Mouse (Mus musculus) limb, embryonic 12.5 days (tissue): ENCODE measurements around the gene Rad51. TPM values are rescaled to one million over a fixed set of nuclear protein-coding genes. Genes with fewer than 3 reads are reported as not detected.

Experiments used
- ATAC-seq: fragments of 200-750 bp; cut with Nextera tagmentation; 2 replicates; pipeline ENCODE4 v1.8.0; 2017; ENCODE audit warnings: low read depth, moderate TSS enrichment; ENCODE audit not compliant: insufficient number of reproducible peaks, insufficient read depth, low FRiP score, low TSS enrichment
- H3K27ac ChIP-seq: fragments of 300-500 bp; sonication (generic); 2 replicates; pipeline ENCODE4 v1.5.1; 2016; ENCODE audit warnings: mild to moderate bottlenecking, moderate library complexity
- H3K27me3 ChIP-seq: fragments of 300-500 bp; sonication (generic); 2 replicates; pipeline ENCODE4 v1.6.1; 2016; ENCODE audit warnings: mild to moderate bottlenecking, moderate library complexity
- H3K36me3 ChIP-seq: fragments of 300-500 bp; sonication (generic); 2 replicates; pipeline ENCODE4 v1.6.1; 2016; ENCODE audit warnings: mild to moderate bottlenecking, moderate library complexity
- H3K4me1 ChIP-seq: fragments of 300-500 bp; sonication (generic); replicated peaks from 2 replicates; pipeline ENCODE4 v1.6.1; 2016
- H3K4me2 ChIP-seq: fragments of 300-500 bp; sonication (generic); 2 replicates; pipeline ENCODE4 v1.6.1; 2016; ENCODE audit warnings: mild to moderate bottlenecking, moderate library complexity
- H3K4me3 ChIP-seq: fragments of 300-500 bp; sonication (generic); replicated peaks from 2 replicates; pipeline ENCODE4 v1.5.1; 2016; ENCODE audit warnings: mild to moderate bottlenecking
- H3K9ac ChIP-seq: fragments of 300-500 bp; sonication (generic); replicated peaks from 2 replicates; pipeline ENCODE4 v1.6.1; 2016; ENCODE audit warnings: mild to moderate bottlenecking, moderate library complexity
- H3K9me3 ChIP-seq: fragments of 300-500 bp; sonication (generic); 2 replicates; pipeline ENCODE4 v1.6.1; 2016; ENCODE audit warnings: mild to moderate bottlenecking, moderate library complexity
- WGBS: fragments of 180-500 bp; shearing (Covaris S2); methylation state at CpG from one replicate; pipeline ENCODE4 v1.1.7; 2016; 5-methylcytosine and 5-hydroxymethylcytosine counted together
- polyA plus RNA-seq: library from polyadenylated mRNA; unstranded; fragments of >200 nt; fragmentation: Nextera tagmentation; extraction: Ambion mirVana; gene quantifications from 2 replicates; pipeline ENCODE4 v1.2.1, GENCODE M21; 2016

The Rad51 gene
- polyA plus RNA-seq, 1 experiment from 2014 or later: 64.0 TPM

DNA sequence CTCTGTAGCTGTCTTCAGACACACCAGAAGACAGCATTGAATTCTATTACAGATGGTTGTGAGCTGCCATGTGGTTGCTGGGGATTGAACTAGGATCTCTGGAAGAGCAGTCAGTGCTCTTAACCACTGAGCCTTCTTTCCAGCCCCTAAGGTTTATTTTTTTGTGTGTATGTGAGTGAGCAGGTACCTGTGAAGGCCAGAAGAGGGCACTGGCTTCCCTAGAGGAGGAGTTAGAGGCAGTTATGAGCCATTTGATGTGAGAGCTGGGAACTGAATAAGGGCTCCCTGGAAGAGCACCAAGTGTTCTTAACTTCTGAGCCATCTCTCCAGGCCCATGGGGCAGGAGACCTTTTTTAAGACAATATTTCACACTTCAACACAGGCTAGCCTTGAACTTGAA, 52.8 kb downstream of the Rad51 start:
- Histone ChIP-seq H3K4me3 (no peak overlapping the region), H3K27me3 (peaks cover 57% of the 10 kb centered on the region), H3K9ac (no peak overlapping the region), H3K27ac (no peak overlapping the region), H3K36me3 (no peaks in the 10 kb centered on the region), H3K4me2 (no peak overlapping the region), H3K4me1 (peaks cover 17% of the 10 kb centered on the region), H3K9me3 (no peaks in the 10 kb centered on the region)
- ATAC-seq: no peak

DNA sequence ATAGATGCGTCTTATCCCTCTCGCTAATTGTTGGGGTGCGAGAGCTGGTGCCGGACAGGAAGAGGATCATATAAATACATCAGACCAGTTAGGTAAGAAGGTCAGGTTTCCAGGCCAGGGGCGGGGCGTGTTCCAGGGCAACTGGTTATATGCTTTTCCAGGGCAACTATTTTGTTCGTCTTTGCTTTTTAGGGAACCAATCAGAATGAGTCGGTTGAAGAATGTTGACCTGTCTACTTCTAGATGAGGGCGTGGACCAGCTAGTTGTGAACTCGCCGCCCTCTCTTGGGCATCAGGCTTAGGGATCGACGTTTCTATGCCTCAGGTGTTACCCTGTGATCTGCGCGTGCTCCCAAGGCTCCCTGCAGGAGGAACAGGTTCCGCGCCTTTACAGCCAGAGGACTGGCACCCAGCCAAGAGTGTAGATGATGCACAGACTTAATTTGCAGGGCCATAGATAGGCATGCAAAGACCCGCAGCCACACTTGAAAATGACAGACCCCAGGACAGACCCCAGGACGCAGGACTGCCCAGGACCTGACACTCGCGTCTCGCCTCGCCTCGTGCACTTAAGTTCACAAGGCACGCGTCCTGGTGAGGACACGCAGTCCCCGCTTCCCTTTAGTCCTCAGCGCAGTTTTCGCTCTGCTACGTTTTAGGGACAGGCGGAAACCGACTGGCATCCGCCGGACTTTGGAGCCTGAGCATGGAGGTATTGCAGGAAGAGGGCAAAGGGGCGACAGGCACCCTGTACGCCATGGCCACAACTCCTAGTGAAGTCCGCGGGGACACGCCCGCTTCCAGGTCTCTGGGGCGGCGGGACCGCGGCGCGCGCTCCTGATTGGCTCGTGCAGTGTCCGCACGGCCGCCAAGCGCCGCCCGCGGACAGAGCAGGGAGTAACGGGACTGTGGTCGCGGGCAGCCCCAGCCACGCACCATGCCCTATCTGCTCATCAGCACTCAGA, 54.6 kb downstream of the Rad51 start, which contains the start of gene Gchfr:
Gene Gchfr (plus strand): TSS at position 873 of the 965 bp plus-strand sequence.
- Histone ChIP-seq H3K4me1 (peaks cover 21% of the 10 kb centered on the region), H3K27me3 (peaks cover 57% of the 10 kb centered on the region), H3K4me3 (peak within 1 kb of the TSS; percentile 55), H3K9me3 (no peaks in the 10 kb centered on the region), H3K9ac (peak within 1 kb of the TSS; percentile 51), H3K4me2 (peak within 1 kb of the TSS; percentile 98), H3K27ac (no peak within 1 kb of the TSS), H3K36me3 (no peaks in the 10 kb centered on the region)
- WGBS: under 1% methylated on average over 60 of the region's 60 CpGs
- ATAC-seq: peak; percentile 67; the same call in 1 of the 2 replicates

DNA sequence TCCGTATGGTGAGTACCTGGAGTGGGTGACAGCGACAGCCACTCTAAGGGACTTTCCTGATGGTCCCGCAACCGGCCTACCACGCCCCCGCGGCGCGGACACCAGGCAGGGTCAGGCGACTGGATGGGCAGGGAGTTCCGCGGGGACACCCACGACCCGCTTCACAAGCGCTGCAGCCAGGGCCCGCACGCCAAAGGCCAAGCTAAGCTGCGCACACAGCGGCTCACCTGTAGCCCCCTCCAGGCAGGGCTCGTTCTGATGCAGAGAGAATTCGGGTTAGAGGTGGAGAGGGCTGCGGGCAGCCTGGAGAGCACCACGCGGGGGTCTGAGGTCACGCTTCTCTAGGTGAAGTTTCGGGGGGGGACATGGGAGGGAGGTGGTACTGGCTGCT, 55.3 kb downstream of the Rad51 start:
- Histone ChIP-seq H3K36me3 (peaks cover 3% of the 10 kb centered on the region; the same call in 1 of the 2 replicates), H3K4me3 (peak overlapping the region; percentile 55), H3K9ac (peak overlapping the region; percentile 51), H3K27ac (no peak overlapping the region), H3K4me1 (peaks cover 27% of the 10 kb centered on the region), H3K27me3 (peaks cover 57% of the 10 kb centered on the region), H3K4me2 (peak overlapping the region; percentile 98), H3K9me3 (no peaks in the 10 kb centered on the region)
- no peak; the same call in 1 of the 2 replicates for ATAC-seq
- WGBS: 3% methylated on average over 26 of the region's 26 CpGs

DNA sequence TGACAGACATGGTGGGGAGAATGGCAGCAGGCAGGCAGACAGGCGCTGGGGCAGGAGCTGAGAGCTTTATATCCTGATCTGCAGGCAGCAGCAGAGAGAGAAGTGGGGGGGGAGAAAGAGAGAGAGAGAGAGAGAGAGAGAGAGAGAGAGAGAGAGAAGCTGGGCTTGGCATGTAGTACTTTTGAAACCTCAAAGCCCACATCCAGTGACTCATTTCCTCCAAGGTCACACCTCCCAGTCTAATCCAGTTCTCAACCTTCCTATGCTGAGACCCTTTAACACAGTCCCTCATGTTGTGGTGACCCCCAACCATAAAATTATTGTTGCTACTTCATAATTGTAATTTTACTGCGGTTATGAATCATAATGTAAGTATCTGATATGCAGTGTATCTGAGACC, 57.7 kb downstream of the Rad51 start:
- WGBS: 87% methylated on average over 2 of the region's 2 CpGs
- peaks cover 48% of the 10 kb centered on the region for H3K4me1 ChIP-seq
- H3K27ac ChIP-seq: no peak overlapping the region
- no peak overlapping the region for H3K9ac ChIP-seq
- H3K27me3 ChIP-seq: peaks cover 43% of the 10 kb centered on the region
- H3K4me3 ChIP-seq: no peak overlapping the region
- no peak overlapping the region for H3K4me2 ChIP-seq
- no peak for ATAC-seq
- peaks cover 8% of the 10 kb centered on the region for H3K36me3 ChIP-seq
- H3K9me3 ChIP-seq: no peaks in the 10 kb centered on the region

DNA sequence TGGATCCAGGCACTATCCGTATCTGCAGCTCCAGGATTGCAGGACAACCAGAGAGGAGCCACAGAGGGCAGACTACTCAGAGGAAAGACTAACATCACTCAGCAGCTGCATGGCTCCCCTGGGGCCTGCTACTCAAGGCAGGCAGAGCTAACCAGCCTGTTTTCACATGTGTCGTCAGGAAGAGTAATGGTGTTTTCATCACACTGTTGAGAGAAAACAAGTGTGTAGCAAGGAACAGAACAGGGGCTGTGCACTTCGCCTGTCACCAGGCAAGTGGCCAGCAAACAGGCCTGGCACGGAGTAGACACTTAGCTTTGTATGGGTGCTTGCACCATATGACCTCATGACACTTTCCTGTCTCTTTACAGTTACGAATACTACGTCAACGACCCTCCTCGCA, 59.0 kb downstream of the Rad51 start:
- no peak overlapping the region for H3K4me2 ChIP-seq
- no peak overlapping the region for H3K9ac ChIP-seq
- 0 out of 2 replicates have a peak overlapping the region, but pooled peaks have one; percentile 50 for H3K27ac ChIP-seq
- peaks cover 47% of the 10 kb centered on the region for H3K4me1 ChIP-seq
- ATAC-seq: no peak
- peaks cover 15% of the 10 kb centered on the region for H3K36me3 ChIP-seq
- no peaks in the 10 kb centered on the region for H3K9me3 ChIP-seq
- H3K27me3 ChIP-seq: peaks cover 30% of the 10 kb centered on the region
- H3K4me3 ChIP-seq: no peak overlapping the region
- WGBS: 74% methylated on average over 8 of the region's 8 CpGs

DNA sequence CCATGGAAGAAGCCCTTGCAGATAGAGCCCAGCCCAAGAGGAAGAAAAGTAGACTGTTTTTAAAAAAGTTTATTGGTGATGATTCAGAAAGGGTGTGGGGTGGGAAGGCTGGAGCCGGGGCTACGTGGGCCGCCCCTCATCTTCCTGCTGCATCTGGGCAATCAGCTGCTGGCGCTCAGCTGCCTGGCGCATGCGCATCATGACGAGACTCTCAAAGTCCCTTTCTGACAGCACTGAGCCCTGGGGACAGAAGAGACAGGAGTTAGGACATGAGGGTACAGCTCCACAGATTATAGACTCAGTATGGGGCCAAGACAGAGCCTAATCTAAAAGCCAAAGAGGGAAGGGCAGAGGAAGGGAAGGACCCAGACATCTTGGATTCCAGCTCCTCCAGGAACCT, 59.9 kb downstream of the Rad51 start:
- no peak overlapping the region for H3K4me2 ChIP-seq
- H3K9ac ChIP-seq: peak overlapping the region; percentile 34
- no peak for ATAC-seq
- no peaks in the 10 kb centered on the region for H3K9me3 ChIP-seq
- peaks cover 22% of the 10 kb centered on the region for H3K36me3 ChIP-seq
- 91% methylated on average over 7 of the region's 7 CpGs for WGBS
- H3K27ac ChIP-seq: no peak overlapping the region
- H3K27me3 ChIP-seq: peaks cover 22% of the 10 kb centered on the region
- H3K4me1 ChIP-seq: peaks cover 39% of the 10 kb centered on the region
- no peak overlapping the region for H3K4me3 ChIP-seq

DNA sequence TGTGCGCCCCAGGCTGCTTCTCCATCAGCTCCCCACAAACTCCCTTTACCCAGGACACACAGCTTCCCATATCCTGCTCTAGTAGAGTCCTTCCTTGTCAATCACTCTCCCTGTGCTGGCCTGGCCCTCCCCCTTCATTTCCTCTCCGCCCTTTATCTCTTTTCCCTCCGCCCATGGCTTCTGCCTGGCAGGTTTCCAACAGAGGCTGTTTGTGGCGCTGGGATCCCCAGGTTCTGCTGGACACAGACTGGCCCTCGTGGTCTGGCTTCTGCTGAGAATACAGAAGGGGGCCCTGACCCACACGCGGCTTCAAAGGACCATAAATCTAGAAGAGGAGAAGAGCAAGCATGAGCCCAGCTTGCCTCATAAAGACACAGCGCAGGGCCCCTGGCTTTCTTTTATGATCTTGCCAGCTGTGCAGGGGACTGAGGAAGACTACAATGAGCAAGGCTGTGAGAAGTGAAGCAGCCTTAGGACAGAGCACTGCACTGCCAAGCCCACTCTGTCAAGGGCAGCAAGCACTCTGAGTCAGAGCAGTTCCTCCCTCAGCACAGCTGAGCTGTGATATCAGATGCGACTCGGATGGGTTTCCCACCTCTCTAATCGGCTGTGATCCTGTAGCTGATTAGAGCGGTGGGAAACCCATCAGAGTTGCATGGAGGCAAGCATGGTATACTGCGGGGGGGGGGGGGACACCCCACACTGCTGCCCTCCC, 60.4 kb downstream of the Rad51 start:
- Histone ChIP-seq H3K4me3 (no peak overlapping the region), H3K9ac (peak overlapping the region; percentile 34), H3K27ac (no peak overlapping the region), H3K36me3 (peaks cover 28% of the 10 kb centered on the region), H3K4me2 (no peak overlapping the region), H3K4me1 (peaks cover 33% of the 10 kb centered on the region), H3K9me3 (no peaks in the 10 kb centered on the region), H3K27me3 (peaks cover 16% of the 10 kb centered on the region)
- 13% methylated on average over 13 of the region's 13 CpGs for WGBS
- ATAC-seq: peak; percentile 23; the same call in 1 of the 2 replicates

DNA sequence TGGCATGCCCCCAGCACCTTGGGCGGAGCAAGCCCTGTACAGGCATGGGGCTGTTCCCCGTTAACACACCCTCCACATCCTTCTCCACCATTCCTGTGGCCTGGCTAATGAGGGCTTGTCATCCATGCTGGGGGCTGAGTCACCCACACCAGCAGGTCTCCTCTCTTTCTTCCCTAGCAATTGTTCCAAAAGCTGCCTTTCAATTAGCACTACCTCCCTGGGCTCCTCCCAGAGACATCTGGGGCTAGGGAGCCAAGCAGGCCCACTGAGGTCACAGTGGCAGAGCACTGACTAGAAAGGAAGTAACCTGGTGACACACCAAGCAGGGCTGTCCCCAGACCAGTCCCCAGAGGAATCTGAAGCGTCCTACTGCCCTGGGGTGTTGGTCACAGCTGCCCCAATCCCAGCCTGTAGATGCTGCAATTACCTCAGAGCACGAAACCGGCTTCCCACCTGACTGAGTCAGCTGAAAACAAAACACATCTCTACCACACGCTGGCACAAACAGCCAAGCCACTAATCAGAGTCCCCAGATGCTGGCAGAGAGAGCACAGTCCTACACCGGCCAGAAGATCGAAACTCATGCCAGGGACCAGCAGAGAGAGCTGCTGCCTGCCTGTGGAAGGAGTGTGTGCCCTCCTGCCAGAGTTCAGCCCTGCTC, 61.5 kb downstream of the Rad51 start, which contains the start of gene Gm14137:
Gene Gm14137 (plus strand): TSS at position 519 of the 661 bp plus-strand sequence.
- WGBS: 37% methylated on average over 8 of the region's 8 CpGs
- Histone ChIP-seq H3K27me3 (peaks cover 8% of the 10 kb centered on the region; the same call in 1 of the 2 replicates), H3K9me3 (no peaks in the 10 kb centered on the region), H3K4me3 (no peak within 1 kb of the TSS), H3K4me2 (no peak within 1 kb of the TSS), H3K9ac (peak within 1 kb of the TSS; percentile 34), H3K4me1 (peaks cover 31% of the 10 kb centered on the region), H3K36me3 (peaks cover 37% of the 10 kb centered on the region), H3K27ac (no peak within 1 kb of the TSS)
- no peak for ATAC-seq

DNA sequence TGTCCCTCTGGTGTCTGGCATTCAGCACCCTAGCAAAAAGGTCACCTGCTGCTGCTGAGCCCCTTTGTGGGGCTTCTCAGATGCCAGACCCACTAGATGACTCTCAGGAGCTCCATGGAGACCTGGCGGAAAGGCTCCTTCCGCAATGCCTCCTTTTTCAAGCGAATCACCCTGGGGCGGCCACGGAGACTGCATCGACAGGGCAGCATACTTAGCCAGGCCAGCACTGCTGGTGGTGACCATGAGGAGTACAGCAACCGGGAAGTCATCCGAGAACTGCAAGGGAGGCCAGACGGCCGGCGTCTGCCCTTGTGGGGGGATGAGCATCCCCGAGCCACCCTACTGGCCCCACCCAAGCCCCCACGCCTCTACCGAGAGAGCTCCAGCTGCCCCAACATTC, 62.3 kb downstream of the Rad51 start:
- Histone ChIP-seq H3K27ac (no peak overlapping the region), H3K9ac (no peak overlapping the region)

DNA sequence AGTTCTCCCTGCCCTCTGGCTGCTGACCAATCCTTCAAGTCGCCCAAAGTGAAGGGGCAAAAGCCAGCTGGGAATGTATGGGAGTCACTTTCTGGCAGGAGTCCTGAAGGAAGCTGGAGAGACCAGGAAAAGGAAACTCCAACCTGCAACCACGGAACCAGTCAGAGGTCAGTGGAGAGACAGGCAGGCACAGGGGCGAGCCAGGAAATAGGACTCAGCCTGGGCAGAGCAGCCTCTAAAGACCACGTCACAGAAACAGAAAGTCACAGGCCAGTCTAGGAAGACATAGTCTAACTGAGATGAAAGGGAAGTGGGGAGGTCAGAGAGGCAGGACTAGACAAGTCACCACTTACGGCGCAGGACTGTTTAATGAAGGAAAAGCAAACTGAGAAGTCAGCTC, 63.0 kb downstream of the Rad51 start:
- Histone ChIP-seq H3K4me1 (peaks cover 31% of the 10 kb centered on the region), H3K9me3 (no peaks in the 10 kb centered on the region), H3K4me3 (no peak overlapping the region), H3K9ac (no peak overlapping the region), H3K27ac (no peak overlapping the region), H3K27me3 (no peaks in the 10 kb centered on the region), H3K36me3 (peaks cover 52% of the 10 kb centered on the region), H3K4me2 (no peak overlapping the region)
- no peak for ATAC-seq
- WGBS: 64% methylated on average over 6 of the region's 6 CpGs

More for the DNA sequence above, 62.3 kb downstream of the Rad51 start:
- WGBS: 70% methylated on average over 14 of the region's 14 CpGs
- H3K4me3 ChIP-seq: no peak overlapping the region
- H3K4me2 ChIP-seq: no peak overlapping the region
- no peak for ATAC-seq
- peaks cover 45% of the 10 kb centered on the region for H3K36me3 ChIP-seq
- 0 out of 2 replicates have a peak, but pooled peaks cover 1% of the 10 kb centered on the region for H3K27me3 ChIP-seq
- peaks cover 31% of the 10 kb centered on the region for H3K4me1 ChIP-seq
- no peaks in the 10 kb centered on the region for H3K9me3 ChIP-seq

DNA sequence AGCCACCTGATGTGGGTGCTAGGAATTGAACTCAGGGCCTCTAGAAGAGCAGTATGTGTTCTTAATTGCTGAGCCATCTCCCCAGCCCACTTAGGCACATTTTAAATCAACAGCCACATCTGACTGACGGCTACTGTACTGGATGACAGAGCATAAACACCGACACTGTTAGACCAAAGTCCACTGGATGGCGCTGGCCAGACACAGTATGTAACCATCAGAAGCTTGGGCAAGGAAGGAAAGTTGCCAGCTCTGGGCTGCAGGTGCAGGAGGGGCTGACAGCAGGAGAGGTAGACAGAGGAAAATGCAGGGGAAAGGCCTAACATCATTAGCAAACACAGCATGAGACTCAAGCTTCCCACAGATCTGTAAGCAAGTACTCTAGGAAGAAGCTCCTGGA, 64.2 kb downstream of the Rad51 start:
- no peak overlapping the region for H3K27ac ChIP-seq
- no peak for ATAC-seq
- no peak overlapping the region for H3K4me3 ChIP-seq
- 64% methylated on average over 3 of the region's 3 CpGs for WGBS
- no peak overlapping the region for H3K4me2 ChIP-seq
- peaks cover 27% of the 10 kb centered on the region for H3K4me1 ChIP-seq
- peaks cover 57% of the 10 kb centered on the region for H3K36me3 ChIP-seq
- no peaks in the 10 kb centered on the region for H3K9me3 ChIP-seq
- no peak overlapping the region for H3K9ac ChIP-seq
- no peaks in the 10 kb centered on the region for H3K27me3 ChIP-seq
